Mouse (Mus musculus): ENCODE results near the gene Bcl6b.

Bcl6b gene

GRCm38 (mm10) chr11:70212896-70213295 is 16.7 kb downstream of the Bcl6b start:
- DNase-seq (ENCODE audit: low spot score), result peak; percentile 83

DNA sequence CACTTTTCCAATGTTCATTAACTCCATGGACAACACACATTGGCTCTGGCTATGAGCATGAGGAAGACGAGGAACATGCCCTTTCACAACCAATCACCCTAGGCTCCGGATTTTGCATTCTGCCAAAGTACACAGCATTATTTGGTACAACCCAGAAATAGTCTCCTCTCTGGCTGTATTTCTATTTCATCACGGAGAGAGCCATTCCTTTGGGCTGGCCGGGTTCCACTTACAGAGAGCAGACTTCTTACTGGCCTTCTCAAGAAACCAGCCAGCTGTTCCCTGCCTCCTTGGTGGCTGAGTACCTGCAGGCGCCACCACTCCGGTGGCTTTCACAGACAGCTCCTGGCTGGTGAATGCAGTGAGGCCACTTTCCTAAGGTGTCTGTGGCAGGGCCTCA is 17.2 kb downstream of the Bcl6b start, which contains the start of gene Slc16a11:
TSS of gene Slc16a11 (plus strand) at position 330 of the 400 bp plus-strand sequence.
- no peak for DNase-seq (ENCODE audit: low spot score)

GRCm38 (mm10) chr11:70211972-70212371 is 17.6 kb downstream of the Bcl6b start:
- no peak for DNase-seq (ENCODE audit: low spot score)

DNA sequence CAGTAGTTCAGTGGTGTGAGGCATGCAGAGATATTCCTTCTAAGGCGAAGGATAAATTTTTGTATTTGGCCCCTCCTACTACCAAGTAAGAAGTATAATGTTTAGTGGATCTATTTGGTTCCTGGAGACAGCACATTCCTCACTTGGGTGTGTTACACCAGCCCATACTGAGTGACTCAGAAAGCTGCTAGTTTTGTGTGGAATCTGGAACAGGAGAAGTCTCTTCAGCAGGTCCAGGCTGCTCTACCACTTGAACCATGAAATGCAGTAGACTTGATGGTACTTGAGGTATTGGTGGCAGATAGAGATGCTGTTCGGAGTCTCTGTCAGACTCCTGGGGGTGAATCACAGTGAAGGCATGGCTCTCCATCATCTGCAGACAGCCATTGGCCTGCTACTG is 18.9 kb downstream of the Bcl6b start:
- no peak for DNase-seq (ENCODE audit: low spot score)

GRCm38 (mm10) chr11:70208778-70209388 is 20.7 kb downstream of the Bcl6b start:
- no peak for DNase-seq (ENCODE audit: low spot score)

DNA sequence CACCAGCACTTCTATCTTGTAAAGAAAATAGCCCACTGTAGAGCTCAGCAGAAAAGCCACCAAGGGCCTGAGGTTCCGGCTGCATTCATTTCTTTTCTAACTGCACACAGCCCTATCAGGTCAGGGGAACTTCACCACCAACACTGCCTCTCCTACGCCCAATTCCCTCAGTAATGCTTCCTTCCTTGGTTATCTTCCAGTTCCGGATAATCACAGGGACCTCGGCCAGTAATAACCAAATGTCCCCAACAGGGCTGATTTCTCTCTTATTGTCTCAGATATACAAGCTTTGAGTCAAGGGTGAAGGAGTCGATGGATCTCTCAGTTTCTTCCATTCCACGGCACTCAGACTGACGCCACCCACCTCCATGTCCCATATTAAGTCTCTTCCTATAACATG is 22.3 kb downstream of the Bcl6b start:
- no peak for DNase-seq (ENCODE audit: low spot score)

DNA sequence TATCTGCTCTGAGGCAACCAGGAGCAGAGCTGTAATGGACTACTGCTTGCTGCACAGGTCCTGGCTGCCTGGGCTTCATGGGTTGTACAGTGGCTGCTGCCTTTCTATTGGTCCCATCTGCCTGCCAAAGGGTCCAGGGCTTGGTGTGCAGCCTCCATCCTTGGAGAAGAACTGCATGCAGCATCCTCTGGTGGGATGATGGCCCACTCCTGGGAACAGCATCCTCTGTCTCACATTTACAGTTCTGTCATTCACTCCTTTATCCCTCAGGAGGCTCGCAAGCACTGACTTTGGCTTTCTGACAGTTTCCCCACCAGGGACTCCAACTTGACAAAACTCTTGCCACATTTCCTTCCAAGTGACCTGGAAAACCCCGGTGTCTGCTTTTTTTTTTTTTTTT is 22.8 kb downstream of the Bcl6b start:
- no peak for DNase-seq (ENCODE audit: low spot score)

DNA sequence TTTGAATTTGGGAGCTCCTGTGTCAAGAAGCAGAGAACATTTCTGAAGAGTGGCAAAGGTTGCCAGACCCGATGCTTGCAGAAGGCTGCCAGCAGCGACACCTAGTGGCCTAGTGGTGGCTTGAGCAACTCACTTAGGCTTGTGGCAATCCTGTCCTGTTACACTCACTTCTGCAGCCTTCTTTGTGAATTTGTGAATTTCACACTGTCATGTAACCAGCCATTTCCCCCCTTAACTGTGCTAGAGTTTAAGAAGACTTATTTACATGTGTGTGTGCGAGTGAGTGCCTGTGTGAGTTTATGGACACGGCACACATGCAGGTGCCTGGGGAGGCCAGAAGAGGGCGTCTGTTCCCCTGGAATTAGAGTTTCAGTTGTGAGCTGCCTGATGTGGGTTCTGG is 27.9 kb downstream of the Bcl6b start:
- peak; percentile 89 for DNase-seq (ENCODE audit: low spot score)

- peak; percentile 64 for DNase-seq (ENCODE audit: low spot score)
Measured at GRCm38 (mm10) chr11:70200036-70200608, 29.5 kb downstream of the Bcl6b start.

GRCm38 (mm10) chr11:70199107-70199506 is 30.5 kb downstream of the Bcl6b start:
- DNase-seq (ENCODE audit: low spot score), result no peak

DNA sequence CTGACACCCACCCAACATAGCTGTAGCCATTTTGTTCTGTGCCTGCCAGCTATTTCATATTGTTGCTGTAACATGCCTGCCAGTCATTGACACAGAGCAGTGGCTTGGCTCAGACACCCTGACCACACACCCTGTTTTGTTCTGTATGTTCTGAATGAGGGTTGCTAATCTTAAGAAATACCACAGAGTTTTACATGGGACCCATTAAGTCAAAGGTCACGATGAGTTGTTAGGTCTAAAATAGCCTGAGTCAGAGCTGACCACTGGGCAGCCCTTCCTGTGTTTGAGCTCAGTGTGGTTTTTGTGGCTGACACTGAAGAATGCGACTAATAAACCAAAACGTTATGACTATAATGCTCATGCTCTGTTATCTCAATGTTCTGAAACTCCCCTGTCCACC is 31.3 kb downstream of the Bcl6b start:
- DNase-seq (ENCODE audit: low spot score), result peak; percentile 62

DNA sequence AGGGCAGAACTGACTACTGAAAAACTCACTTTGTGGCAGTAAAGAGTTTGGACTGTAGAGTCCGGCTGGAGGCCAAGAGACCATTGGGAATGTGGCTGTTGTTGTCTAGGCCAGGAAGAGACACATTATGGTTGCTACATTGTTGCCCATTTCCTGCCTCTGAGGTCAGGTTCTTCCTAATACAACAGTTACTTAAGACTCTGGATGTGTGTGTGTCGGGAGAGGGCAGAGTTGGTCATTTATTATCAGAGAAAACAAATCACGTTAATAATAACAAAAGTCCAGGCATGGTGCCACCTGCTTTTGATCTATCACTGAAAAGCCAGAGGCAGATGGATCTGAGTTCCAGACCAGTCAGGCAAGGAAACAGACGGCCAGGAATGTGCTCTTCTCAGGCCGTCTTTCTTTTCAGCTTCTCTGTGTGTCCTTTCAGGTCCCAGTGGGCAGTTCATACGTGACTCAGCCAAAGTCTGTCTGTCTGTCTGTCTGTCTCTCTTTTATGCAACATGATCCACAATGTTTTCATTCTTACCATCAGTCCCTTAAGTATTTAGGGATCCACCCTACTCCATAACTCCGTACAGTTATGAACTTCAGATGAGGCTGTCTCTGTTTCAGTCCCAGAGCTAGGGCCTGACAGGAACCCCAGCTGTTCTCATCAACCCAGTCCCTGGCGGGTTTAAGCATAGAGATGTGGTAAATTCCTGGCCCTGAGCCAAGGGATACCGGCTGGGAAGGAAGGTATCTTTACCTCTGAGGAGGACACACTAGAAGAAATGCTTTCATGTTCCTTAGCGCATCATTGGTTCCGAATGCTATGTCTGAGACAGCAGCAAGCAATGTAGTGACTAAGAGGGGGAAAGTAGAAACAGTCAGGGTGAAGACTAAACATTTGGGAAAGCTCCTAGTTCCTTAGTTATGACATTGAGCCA is 36.0 kb downstream of the Bcl6b start:
- peak; percentile 71 for DNase-seq (ENCODE audit: low spot score)

DNA sequence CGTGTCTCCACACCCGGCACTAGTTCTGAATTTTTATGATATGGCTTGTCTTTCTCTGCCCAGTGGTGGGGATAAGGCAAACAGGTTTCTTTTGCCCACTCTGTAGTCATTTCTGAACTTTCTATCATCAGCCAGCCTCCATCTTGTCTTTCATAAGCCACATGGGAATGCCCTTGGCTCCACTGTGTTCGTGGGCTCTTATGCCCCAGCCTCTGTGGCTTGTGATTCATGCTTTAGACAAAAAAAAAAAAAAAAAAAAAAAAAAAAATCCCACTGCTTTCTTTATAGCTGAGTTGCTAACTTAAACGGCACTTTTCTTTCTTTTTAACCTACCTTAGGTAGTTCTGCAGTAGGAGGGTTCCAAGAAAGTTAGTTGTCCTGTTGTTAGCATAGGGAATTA is 37.4 kb downstream of the Bcl6b start:
- no peak for DNase-seq (ENCODE audit: low spot score)

- no peak for DNase-seq (ENCODE audit: low spot score)
Measured at GRCm38 (mm10) chr11:70191188-70191587, 38.4 kb downstream of the Bcl6b start.

DNA sequence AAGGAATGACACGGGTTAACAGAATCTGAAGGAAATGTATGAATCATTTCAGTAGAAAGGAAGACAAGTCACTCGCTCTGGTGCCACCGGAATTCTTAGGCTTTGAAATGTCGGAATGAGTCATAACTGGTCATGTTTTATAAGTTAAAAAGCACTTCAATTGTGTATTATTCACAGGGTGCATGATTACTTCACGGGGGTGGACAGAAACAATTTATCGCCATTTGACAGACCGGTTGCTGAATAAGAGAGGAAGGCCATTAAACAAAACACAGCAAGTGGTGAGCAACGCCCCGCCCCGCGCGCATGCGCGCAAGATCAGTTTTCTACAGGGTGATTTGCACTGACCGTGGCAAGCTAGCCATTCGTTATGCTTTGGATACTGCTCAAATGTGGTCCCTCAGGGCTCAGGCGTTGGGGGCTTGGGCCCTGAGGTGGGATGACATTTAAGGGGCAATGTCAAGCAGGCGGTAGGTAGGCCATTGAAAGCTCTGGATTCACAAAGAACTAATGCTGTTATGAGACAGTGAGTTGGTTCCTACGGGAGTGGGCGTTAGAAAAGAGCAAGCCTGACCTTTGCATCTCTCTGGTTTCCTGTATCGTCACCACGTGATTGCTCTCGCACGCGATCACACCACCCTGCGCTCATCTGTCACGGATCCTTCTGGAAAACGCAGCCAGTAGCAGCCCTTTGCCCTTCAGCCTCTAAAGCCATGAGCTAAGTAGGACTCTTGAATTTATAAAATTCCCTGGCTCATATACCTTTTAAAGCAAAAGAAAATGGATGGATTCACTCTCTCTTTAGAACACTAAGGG is 40.1 kb downstream of the Bcl6b start:
- no peak for DNase-seq (ENCODE audit: low spot score)

GRCm38 (mm10) chr11:70185120-70185519 is 44.5 kb downstream of the Bcl6b start:
- no peak for DNase-seq (ENCODE audit: low spot score)

DNA sequence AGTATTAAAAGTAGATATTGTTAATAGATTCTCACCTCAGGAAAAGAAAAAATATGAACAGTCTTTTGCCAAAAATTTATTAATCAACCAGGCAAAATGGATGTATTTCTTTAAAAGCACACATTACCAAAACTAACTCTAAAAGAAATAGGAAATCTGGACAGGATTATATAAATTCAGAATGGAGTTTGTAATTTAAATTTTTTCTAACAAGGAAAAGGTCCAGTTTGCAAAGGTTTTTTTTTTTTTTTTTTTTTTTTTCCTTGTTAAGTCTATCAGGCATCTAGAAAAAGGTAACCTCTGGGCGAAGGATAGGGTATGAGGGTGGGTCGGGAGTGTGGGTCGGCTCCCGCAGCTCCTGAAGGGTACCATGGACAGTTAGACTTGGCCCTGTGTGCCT is 49.1 kb downstream of the Bcl6b start:
- no peak for DNase-seq (ENCODE audit: low spot score)

DNA sequence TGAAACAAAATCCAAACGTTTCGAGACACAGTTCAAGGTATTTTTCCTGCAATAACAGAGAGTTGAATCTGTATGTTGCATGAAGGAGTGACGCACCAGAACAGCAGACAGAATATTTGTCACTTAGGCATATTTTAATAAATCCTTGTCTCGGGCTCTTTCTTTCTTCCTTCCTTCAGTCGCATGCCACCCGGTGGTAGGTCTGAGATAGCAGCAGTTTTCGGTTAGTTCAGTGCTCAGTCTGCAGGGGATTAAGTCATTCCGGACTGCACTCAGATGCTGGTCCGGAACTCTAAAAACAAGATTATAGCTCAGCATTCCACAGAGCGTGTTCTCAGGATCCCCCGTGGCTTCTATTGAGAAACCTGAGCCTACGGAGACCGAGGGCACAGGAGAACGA is 50.2 kb downstream of the Bcl6b start:
- DNase-seq (ENCODE audit: low spot score), result no peak

DNA sequence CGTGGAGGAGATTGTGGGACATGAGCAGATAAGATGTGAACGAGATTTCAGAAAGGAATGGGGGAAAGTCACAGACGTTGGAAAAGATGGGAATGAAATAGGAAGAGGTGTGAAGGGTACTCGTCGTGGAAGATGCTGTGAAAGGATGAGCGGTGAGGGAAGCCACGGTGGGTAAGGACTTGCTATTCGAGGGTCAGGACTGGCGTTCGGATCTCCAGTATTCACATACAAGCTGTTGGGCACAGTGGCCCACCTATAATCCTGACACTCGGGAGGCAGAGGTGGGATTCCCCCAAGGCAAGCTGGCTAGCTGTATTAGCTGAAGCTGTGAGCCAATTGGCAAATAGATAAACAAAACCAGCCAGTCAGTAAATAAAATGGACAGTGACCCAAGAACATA is 50.8 kb downstream of the Bcl6b start:
- no peak for DNase-seq (ENCODE audit: low spot score)

- no peak for DNase-seq (ENCODE audit: low spot score)
Measured at GRCm38 (mm10) chr11:70178311-70178710, 51.3 kb downstream of the Bcl6b start.

GRCm38 (mm10) chr11:70177647-70178046 is 52.0 kb downstream of the Bcl6b start:
- no peak for DNase-seq (ENCODE audit: low spot score)

- DNase-seq (ENCODE audit: low spot score), result no peak
Measured at GRCm38 (mm10) chr11:70174491-70174890, 55.1 kb downstream of the Bcl6b start.
